Mouse (Mus musculus) neural tube, embryonic 12.5 days (tissue): Measurements from ENCODE around the gene Fxyd3. TPM values are rescaled to one million over a fixed set of nuclear protein-coding genes. Genes with fewer than 3 reads are reported as not detected.
A peak's percentile ranks its signal among the peaks of the same experiment; 100 is the strongest.

Experiments used
- ATAC-seq: fragments of 200-750 bp; cut with Nextera tagmentation; 2 replicates; pipeline ENCODE4 v1.8.0; 2017; ENCODE audit warnings: low read depth, mild to moderate bottlenecking, moderate TSS enrichment, moderate library complexity; ENCODE audit not compliant: low FRiP score
- H3K27ac ChIP-seq: fragments of 300-500 bp; sonication (generic); 2 replicates; pipeline ENCODE4 v1.5.1; 2016
- H3K27me3 ChIP-seq: fragments of 300-500 bp; sonication (generic); replicated peaks from 2 replicates; pipeline ENCODE4 v1.6.1; 2016; ENCODE audit warnings: mild to moderate bottlenecking
- H3K36me3 ChIP-seq: fragments of 300-500 bp; sonication (generic); 2 replicates; pipeline ENCODE4 v1.6.1; 2016; ENCODE audit warnings: mild to moderate bottlenecking
- H3K4me1 ChIP-seq: fragments of 300-500 bp; sonication (generic); 2 replicates; pipeline ENCODE4 v1.6.1; 2016
- H3K4me2 ChIP-seq: fragments of 300-500 bp; sonication (generic); replicated peaks from 2 replicates; pipeline ENCODE4 v1.6.1; 2016; ENCODE audit warnings: mild to moderate bottlenecking
- H3K4me3 ChIP-seq: fragments of 300-500 bp; sonication (generic); 2 replicates; pipeline ENCODE4 v1.5.1; 2016
- H3K9ac ChIP-seq: fragments of 300-500 bp; sonication (generic); 2 replicates; pipeline ENCODE4 v1.6.1; 2016; ENCODE audit warnings: mild to moderate bottlenecking
- H3K9me3 ChIP-seq: fragments of 300-500 bp; sonication (generic); 2 replicates; pipeline ENCODE4 v1.6.1; 2016; ENCODE audit warnings: mild to moderate bottlenecking
- WGBS: fragments of 180-500 bp; shearing (Covaris S2); methylation state at CpG from one replicate; pipeline ENCODE4 v1.1.7; 2016; 5-methylcytosine and 5-hydroxymethylcytosine counted together
- polyA plus RNA-seq: library from polyadenylated mRNA; unstranded; fragments of >200 nt; fragmentation: Nextera tagmentation; extraction: Ambion mirVana; gene quantifications from 2 replicates; pipeline ENCODE4 v1.2.1, GENCODE M21; 2016

The Fxyd3 gene
- polyA plus RNA-seq, 1 experiment from 2014 or later: 7.8 TPM

- no peak overlapping the region for H3K4me3 ChIP-seq
- no peaks in the 10 kb centered on the region for H3K9me3 ChIP-seq
- no peak for ATAC-seq
- peaks cover 5% of the 10 kb centered on the region for H3K27me3 ChIP-seq
- no peak overlapping the region for H3K4me2 ChIP-seq
- H3K9ac ChIP-seq: no peak overlapping the region
- H3K27ac ChIP-seq: no peak overlapping the region
- H3K36me3 ChIP-seq: no peaks in the 10 kb centered on the region
- 0 out of 2 replicates have a peak, but pooled peaks cover 4% of the 10 kb centered on the region for H3K4me1 ChIP-seq
- WGBS: 77% methylated on average over 6 of the region's 6 CpGs
These were observed 37.3 kb upstream of the Fxyd3 start for GRCm38 (mm10) chr7:31113800-31114199.

GRCm38 (mm10) chr7:31112036-31112435 is 35.5 kb upstream of the Fxyd3 start:
- Histone ChIP-seq H3K27me3 (peaks cover 5% of the 10 kb centered on the region), H3K27ac (no peak overlapping the region), H3K36me3 (no peaks in the 10 kb centered on the region), H3K4me2 (no peak overlapping the region), H3K4me1 (0 out of 2 replicates have a peak, but pooled peaks cover 4% of the 10 kb centered on the region), H3K9me3 (no peaks in the 10 kb centered on the region), H3K4me3 (no peak overlapping the region), H3K9ac (no peak overlapping the region)
- no peak for ATAC-seq
- 56% methylated on average over 4 of the region's 4 CpGs for WGBS

GRCm38 (mm10) chr7:31110861-31111385 is 34.4 kb upstream of the Fxyd3 start:
- WGBS: 86% methylated on average over 15 of the region's 15 CpGs
- no peak overlapping the region for H3K27ac ChIP-seq
- no peak overlapping the region for H3K4me3 ChIP-seq
- H3K9me3 ChIP-seq: no peaks in the 10 kb centered on the region
- ATAC-seq: no peak
- no peak overlapping the region for H3K9ac ChIP-seq
- H3K27me3 ChIP-seq: peaks cover 5% of the 10 kb centered on the region
- H3K36me3 ChIP-seq: no peaks in the 10 kb centered on the region
- H3K4me2 ChIP-seq: no peak overlapping the region
- H3K4me1 ChIP-seq: 0 out of 2 replicates have a peak, but pooled peaks cover 4% of the 10 kb centered on the region

- no peak for ATAC-seq
- H3K4me2 ChIP-seq: no peak overlapping the region
- no peaks in the 10 kb centered on the region; the same call in 1 of the 2 replicates for H3K27me3 ChIP-seq
- H3K4me3 ChIP-seq: no peak overlapping the region
- no peaks in the 10 kb centered on the region for H3K36me3 ChIP-seq
- no peaks in the 10 kb centered on the region for H3K9me3 ChIP-seq
- WGBS: 91% methylated on average over 5 of the region's 5 CpGs
- H3K4me1 ChIP-seq: no peaks in the 10 kb centered on the region
- H3K9ac ChIP-seq: no peak overlapping the region
- no peak overlapping the region for H3K27ac ChIP-seq
These were observed 33.3 kb upstream of the Fxyd3 start for GRCm38 (mm10) chr7:31109796-31110195.

GRCm38 (mm10) chr7:31109091-31109490 is 32.6 kb upstream of the Fxyd3 start:
- H3K9ac ChIP-seq: no peak overlapping the region
- H3K4me1 ChIP-seq: no peaks in the 10 kb centered on the region
- no peaks in the 10 kb centered on the region for H3K36me3 ChIP-seq
- 54% methylated on average over 7 of the region's 7 CpGs for WGBS
- no peak overlapping the region for H3K27ac ChIP-seq
- H3K4me2 ChIP-seq: no peak overlapping the region
- no peak for ATAC-seq
- H3K4me3 ChIP-seq: no peak overlapping the region
- no peaks in the 10 kb centered on the region for H3K9me3 ChIP-seq
- no peaks in the 10 kb centered on the region for H3K27me3 ChIP-seq

- no peak overlapping the region for H3K9ac ChIP-seq
- H3K4me2 ChIP-seq: no peak overlapping the region
- 87% methylated on average over 11 of the region's 11 CpGs for WGBS
- H3K9me3 ChIP-seq: no peaks in the 10 kb centered on the region
- H3K4me1 ChIP-seq: no peaks in the 10 kb centered on the region
- H3K4me3 ChIP-seq: no peak overlapping the region
- H3K27ac ChIP-seq: no peak overlapping the region
- no peaks in the 10 kb centered on the region for H3K27me3 ChIP-seq
- H3K36me3 ChIP-seq: no peaks in the 10 kb centered on the region
- no peak for ATAC-seq
These were observed 31.3 kb upstream of the Fxyd3 start for GRCm38 (mm10) chr7:31107781-31108180.

GRCm38 (mm10) chr7:31106166-31106565 is 29.7 kb upstream of the Fxyd3 start:
- 48% methylated on average over 3 of the region's 3 CpGs for WGBS

GRCm38 (mm10) chr7:31105061-31105768 is 28.7 kb upstream of the Fxyd3 start:
- 73% methylated on average over 15 of the region's 15 CpGs for WGBS
- Histone ChIP-seq H3K9me3 (no peaks in the 10 kb centered on the region), H3K27ac (no peak overlapping the region), H3K4me2 (no peak overlapping the region), H3K9ac (no peak overlapping the region), H3K4me1 (no peaks in the 10 kb centered on the region), H3K4me3 (no peak overlapping the region), H3K36me3 (no peaks in the 10 kb centered on the region), H3K27me3 (no peaks in the 10 kb centered on the region)
- no peak for ATAC-seq

More at GRCm38 (mm10) chr7:31106166-31106565, 29.7 kb upstream of the Fxyd3 start:
- ATAC-seq: no peak
- Histone ChIP-seq H3K4me2 (no peak overlapping the region), H3K9ac (no peak overlapping the region), H3K4me1 (no peaks in the 10 kb centered on the region), H3K27ac (no peak overlapping the region), H3K27me3 (no peaks in the 10 kb centered on the region), H3K36me3 (no peaks in the 10 kb centered on the region), H3K4me3 (no peak overlapping the region), H3K9me3 (no peaks in the 10 kb centered on the region)

GRCm38 (mm10) chr7:31100786-31101185 is 24.3 kb upstream of the Fxyd3 start:
- Histone ChIP-seq H3K36me3 (no peaks in the 10 kb centered on the region), H3K9me3 (no peaks in the 10 kb centered on the region), H3K27me3 (no peaks in the 10 kb centered on the region), H3K4me1 (no peaks in the 10 kb centered on the region), H3K9ac (no peak overlapping the region), H3K4me2 (no peak overlapping the region), H3K4me3 (no peak overlapping the region), H3K27ac (no peak overlapping the region)
- 87% methylated on average over 14 of the region's 14 CpGs for WGBS
- no peak for ATAC-seq

GRCm38 (mm10) chr7:31099612-31099982 is 23.1 kb upstream of the Fxyd3 start:
- 91% methylated on average over 6 of the region's 6 CpGs for WGBS
- no peak overlapping the region for H3K27ac ChIP-seq
- H3K4me1 ChIP-seq: no peaks in the 10 kb centered on the region
- no peak overlapping the region for H3K9ac ChIP-seq
- no peaks in the 10 kb centered on the region for H3K27me3 ChIP-seq
- H3K4me3 ChIP-seq: no peak overlapping the region
- no peak for ATAC-seq
- H3K4me2 ChIP-seq: no peak overlapping the region
- H3K36me3 ChIP-seq: no peaks in the 10 kb centered on the region
- no peaks in the 10 kb centered on the region for H3K9me3 ChIP-seq

GRCm38 (mm10) chr7:31098697-31099611 is 22.4 kb upstream of the Fxyd3 start:
- Histone ChIP-seq H3K9ac (no peak overlapping the region), H3K27ac (no peak overlapping the region), H3K4me3 (no peak overlapping the region), H3K9me3 (no peaks in the 10 kb centered on the region), H3K36me3 (no peaks in the 10 kb centered on the region), H3K4me1 (no peaks in the 10 kb centered on the region), H3K27me3 (no peaks in the 10 kb centered on the region), H3K4me2 (no peak overlapping the region)
- WGBS: 77% methylated on average over 22 of the region's 22 CpGs
- no peak for ATAC-seq

- H3K27me3 ChIP-seq: no peaks in the 10 kb centered on the region
- no peak overlapping the region for H3K9ac ChIP-seq
- peak; percentile 85 for ATAC-seq
- 49% methylated on average over 20 of the region's 20 CpGs for WGBS
- no peaks in the 10 kb centered on the region for H3K9me3 ChIP-seq
- H3K4me2 ChIP-seq: peak overlapping the region; percentile 36
- no peaks in the 10 kb centered on the region for H3K4me1 ChIP-seq
- H3K27ac ChIP-seq: no peak overlapping the region
- H3K4me3 ChIP-seq: no peak overlapping the region
- no peaks in the 10 kb centered on the region for H3K36me3 ChIP-seq
These were observed 21.2 kb upstream of the Fxyd3 start for GRCm38 (mm10) chr7:31097583-31098248.
